Mouse (Mus musculus): Measurements from ENCODE around the gene Cpeb4. TPM values are rescaled to one million over a fixed set of nuclear protein-coding genes. Genes with fewer than 3 reads are reported as not detected.

Cpeb4 gene
- polyA plus RNA-seq, 1 experiment from 2014 or later: 11.7 TPM

DNA sequence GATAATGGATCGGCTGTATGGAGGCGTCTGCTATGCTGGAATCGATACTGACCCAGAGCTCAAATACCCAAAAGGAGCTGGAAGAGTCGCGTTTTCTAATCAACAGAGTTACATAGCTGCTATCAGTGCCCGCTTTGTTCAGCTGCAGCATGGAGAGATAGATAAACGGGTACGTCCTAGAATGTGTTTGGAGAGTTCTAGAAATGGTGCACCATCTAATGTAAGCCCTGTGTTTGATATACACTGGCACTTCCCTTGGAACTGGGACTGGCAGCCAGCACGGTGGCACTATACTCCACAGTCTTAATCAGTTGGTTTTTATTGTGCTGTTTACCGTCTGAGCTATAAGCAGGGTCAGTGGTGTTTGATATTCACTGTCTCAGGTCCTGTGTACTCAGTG lies 58.0 kb downstream of the Cpeb4 start:
- Histone ChIP-seq H3K9me3 (no peaks in the 10 kb centered on the region), H3K4me1 (no peaks in the 10 kb centered on the region), H3K27me3 (no peaks in the 10 kb centered on the region), H3K36me3 (replicated peaks) (peaks cover 47% of the 10 kb centered on the region), H3K4me2 (no peak overlapping the region), H3K9ac (no peak overlapping the region), H3K4me3 (replicated peaks) (no peak overlapping the region), H3K27ac (no peak overlapping the region)
- ATAC-seq (ENCODE audit: low FRiP score): no peak
- 95% methylated on average over 10 of the region's 10 CpGs for WGBS

DNA sequence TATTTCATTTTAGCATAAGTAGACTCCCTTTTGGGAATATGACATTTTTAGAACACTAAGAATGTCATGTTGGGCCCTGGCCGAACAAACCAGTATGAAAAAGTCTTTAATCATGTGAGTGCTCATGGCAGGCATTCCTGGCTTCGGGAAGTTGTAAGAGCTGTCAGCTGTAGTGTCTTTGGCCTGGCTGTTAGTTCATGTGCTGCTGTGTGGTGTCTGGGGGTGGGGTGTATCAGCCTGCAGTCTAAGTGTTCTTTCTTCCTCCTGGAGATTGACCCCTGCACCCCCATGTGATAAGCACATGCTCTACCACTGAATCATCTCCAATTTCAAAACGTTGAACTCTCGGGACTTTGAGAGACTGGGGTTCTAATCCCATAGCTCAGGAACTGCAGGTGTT lies 63.6 kb downstream of the Cpeb4 start:
- WGBS: 62% methylated on average over 4 of the region's 4 CpGs

DNA sequence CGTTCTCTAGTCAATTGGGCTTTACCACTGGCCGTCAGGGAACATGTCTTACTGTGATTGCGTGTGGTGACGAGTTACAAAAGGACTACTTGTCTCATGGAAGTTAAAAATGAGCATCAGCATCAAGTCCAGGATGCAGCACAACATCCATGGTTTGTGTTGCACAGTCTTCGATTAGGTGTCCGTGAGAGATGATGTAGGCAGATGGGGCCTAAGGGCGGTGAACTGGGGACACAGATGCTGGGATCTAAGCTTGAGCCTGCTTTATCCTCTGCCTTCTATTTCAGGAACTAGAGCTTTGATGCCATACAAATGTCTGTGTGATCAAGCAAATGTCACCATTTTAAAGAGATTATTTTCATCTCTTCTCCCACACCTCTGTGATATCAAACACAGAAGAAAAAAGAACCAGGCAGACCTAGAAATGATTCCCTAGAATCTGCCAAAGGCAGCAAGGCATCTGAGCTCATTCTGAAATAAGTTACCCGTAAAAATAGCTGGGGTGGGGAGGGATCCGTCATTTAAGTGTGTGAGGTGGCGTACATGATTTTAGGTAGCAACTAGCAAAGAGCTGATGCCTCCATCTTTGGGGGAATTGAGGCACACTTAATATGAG lies 65.0 kb downstream of the Cpeb4 start:
- 93% methylated on average over 10 of the region's 10 CpGs for WGBS
- ATAC-seq (ENCODE audit: low FRiP score): no peak

More for the DNA sequence above, 63.6 kb downstream of the Cpeb4 start:
- no peaks in the 10 kb centered on the region for H3K27me3 ChIP-seq
- H3K4me1 ChIP-seq: peaks cover under 1% of the 10 kb centered on the region; the same call in 1 of the 2 replicates
- no peak for ATAC-seq (ENCODE audit: low FRiP score)
- no peaks in the 10 kb centered on the region for H3K9me3 ChIP-seq
- H3K4me3 ChIP-seq (replicated peaks): no peak overlapping the region
- no peak overlapping the region for H3K4me2 ChIP-seq
- no peak overlapping the region for H3K9ac ChIP-seq
- no peak overlapping the region for H3K27ac ChIP-seq
- H3K36me3 ChIP-seq (replicated peaks): peaks cover 18% of the 10 kb centered on the region

DNA sequence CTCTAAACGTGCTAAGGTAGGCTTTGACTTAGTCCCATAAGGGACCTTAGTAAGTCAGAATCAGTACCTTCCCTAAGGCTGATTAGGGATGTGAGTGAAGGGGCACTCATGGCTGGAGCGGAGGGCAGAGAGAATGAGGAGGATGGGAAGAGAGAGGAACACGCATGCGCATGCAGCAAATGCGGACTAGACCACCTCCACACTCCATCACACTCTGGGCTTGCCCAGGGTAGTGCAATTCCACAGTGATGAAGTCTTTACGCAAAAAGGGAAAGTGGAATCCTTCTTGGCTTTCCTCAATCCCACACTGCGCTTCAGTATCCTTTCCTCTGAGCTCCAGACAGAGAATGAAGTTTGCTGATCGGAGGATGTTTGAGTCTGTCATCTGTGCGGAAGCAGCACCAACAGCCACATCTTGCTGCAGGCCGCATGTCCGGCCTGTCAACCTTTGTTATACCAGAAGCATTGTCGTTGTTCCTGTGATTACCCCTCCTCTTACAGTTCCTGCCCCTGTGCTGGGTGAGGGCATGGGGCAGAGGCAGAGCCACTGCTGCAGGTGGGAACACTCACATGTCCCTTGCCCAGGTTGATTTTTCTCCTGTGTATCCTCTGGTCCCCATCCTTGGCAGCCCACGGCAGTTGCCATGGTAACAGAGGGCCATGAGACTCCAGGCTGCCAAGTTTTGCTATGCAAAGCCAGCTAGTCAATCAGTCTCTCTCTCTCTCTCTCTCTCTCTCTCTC lies 69.1 kb downstream of the Cpeb4 start:
- Histone ChIP-seq H3K4me1 (peaks cover 12% of the 10 kb centered on the region), H3K36me3 (replicated peaks) (no peaks in the 10 kb centered on the region), H3K9me3 (no peaks in the 10 kb centered on the region), H3K27ac (peak overlapping the region; percentile 27; the same call in 1 of the 2 replicates), H3K4me3 (replicated peaks) (no peak overlapping the region), H3K4me2 (no peak overlapping the region), H3K27me3 (no peaks in the 10 kb centered on the region), H3K9ac (no peak overlapping the region)
- WGBS: 76% methylated on average over 13 of the region's 13 CpGs
- peak; percentile 66 for ATAC-seq (ENCODE audit: low FRiP score)

More for the DNA sequence above, 65.0 kb downstream of the Cpeb4 start:
- Histone ChIP-seq H3K27me3 (no peaks in the 10 kb centered on the region), H3K9ac (no peak overlapping the region), H3K27ac (no peak overlapping the region), H3K4me3 (replicated peaks) (no peak overlapping the region), H3K36me3 (replicated peaks) (peaks cover 6% of the 10 kb centered on the region), H3K9me3 (no peaks in the 10 kb centered on the region), H3K4me1 (peaks cover 12% of the 10 kb centered on the region), H3K4me2 (no peak overlapping the region)

DNA sequence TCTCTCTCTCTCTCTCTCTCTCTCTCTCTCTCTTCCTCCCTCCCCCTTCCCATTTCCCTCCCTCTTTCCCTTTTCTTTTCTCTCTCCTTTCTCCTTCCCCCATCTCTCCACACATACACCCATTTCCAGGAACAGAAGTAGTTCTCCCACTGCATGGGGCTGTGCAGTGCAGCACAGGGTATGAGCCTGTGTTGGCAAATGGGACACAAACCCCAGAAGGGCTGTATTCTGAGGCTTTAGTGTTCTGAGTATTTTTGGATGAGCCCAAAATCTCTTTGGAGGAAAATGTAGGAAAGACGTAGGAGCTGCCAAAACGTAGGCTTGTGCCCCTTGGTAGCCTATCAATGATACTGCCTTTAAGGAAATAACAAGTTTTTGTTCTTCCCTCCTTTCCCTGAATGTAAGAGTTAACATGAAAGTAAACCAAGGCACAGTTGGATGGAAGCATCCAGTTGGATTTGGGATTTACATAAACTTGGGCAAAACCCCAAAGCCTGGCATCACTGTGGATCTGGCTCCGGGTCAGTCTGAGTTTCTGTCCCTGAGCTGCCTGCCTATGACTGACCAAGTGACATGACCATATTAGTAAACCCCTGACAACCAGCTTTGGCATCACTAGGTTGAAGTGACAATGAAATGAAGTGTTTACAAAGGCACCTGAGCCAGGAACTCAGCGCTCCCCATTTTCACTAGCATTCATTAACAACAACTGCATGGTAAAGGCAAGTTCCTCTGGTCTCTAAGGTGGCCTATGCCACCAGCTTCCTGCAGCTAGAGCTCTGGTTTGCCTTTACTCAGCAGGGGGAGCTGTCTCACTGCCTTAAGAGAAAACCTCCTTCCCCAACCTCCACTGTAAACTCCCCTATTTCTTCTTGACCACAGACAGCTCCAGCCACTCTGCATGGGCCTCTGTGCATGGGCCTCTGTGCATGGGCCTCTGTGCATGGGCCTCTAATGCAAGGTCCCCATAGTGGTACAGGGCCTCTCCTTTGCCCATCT lies 69.9 kb downstream of the Cpeb4 start:
- Histone ChIP-seq H3K9ac (no peak overlapping the region), H3K4me1 (peaks cover 12% of the 10 kb centered on the region), H3K36me3 (replicated peaks) (no peaks in the 10 kb centered on the region), H3K27me3 (no peaks in the 10 kb centered on the region), H3K9me3 (no peaks in the 10 kb centered on the region), H3K4me2 (no peak overlapping the region), H3K4me3 (replicated peaks) (no peak overlapping the region), H3K27ac (no peak overlapping the region)
- no peak for ATAC-seq (ENCODE audit: low FRiP score)
- WGBS: 89% methylated on average over 4 of the region's 4 CpGs

DNA sequence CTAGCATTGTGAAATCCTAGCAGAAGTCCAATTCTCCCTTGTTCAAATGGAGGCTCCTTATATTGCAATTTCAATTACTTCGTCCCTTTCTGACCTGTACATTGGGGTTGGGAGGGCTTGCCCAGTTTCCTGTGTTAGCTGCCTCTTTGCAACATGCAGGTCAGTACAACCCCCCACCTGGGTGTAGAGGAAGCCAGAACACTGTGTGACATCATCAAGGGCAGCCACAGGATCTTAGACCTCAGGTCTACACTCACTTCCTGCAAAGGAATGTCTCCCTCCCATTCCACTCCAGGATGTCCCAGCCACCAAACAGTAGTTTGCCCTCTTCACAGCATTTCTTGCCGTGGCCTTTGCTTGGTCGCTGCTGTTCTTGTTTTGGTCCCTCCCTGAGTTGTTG lies 73.5 kb downstream of the Cpeb4 start:
- H3K27ac ChIP-seq: no peak overlapping the region
- H3K4me2 ChIP-seq: no peak overlapping the region
- 85% methylated on average over 3 of the region's 3 CpGs for WGBS
- H3K9me3 ChIP-seq: no peaks in the 10 kb centered on the region
- ATAC-seq (ENCODE audit: low FRiP score): no peak
- no peak overlapping the region for H3K9ac ChIP-seq
- no peaks in the 10 kb centered on the region for H3K36me3 ChIP-seq (replicated peaks)
- peaks cover 24% of the 10 kb centered on the region for H3K4me1 ChIP-seq
- H3K4me3 ChIP-seq (replicated peaks): no peak overlapping the region
- peaks cover 4% of the 10 kb centered on the region; the same call in 1 of the 2 replicates for H3K27me3 ChIP-seq

DNA sequence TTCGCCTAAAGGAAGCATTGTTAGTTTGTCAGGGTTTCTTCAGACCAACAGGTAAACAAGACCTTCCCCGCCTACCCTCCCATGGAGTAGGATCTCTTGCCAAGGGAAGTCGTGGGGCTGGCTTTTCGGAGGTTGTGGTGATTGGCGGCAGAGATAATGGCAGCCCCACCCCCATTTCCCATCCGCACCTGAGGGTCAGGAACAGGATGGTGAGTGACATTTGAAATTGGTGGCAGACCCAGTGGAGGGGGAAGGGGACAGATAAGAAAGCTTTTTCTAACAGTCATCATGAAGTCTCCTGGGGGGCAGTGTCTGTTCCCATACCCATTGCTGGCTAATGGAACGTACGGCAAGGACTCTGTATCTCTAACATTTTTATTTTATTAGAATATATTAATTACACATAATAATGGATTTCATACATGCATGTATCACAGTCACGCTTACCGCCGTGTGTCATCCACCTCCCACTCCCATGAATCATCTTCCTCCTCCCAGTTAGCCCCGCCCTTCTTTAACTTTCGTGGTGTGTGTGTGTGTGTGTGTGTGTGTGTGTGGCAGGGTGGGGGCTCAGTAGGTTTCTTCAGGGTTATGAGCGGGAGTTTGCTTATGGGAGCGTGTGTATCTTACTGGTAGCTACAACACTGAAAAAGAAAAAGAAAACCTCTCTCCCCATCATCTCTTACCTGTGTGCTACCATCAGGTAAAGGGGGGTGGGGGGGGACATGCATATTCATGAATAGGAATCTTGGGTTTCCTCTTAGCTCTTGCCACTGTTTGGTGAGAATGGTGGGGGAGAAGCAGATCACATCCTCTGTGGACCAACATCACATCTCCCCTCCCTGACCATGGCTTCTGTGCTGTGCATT lies 76.7 kb downstream of the Cpeb4 start:
- H3K9ac ChIP-seq: peak overlapping the region; percentile 55
- peaks cover 8% of the 10 kb centered on the region; the same call in 1 of the 2 replicates for H3K27me3 ChIP-seq
- ATAC-seq (ENCODE audit: low FRiP score): peak; percentile 61
- 12% methylated on average over 15 of the region's 15 CpGs for WGBS
- peaks cover 11% of the 10 kb centered on the region for H3K4me1 ChIP-seq
- peak overlapping the region; percentile 56 for H3K4me2 ChIP-seq
- no peaks in the 10 kb centered on the region for H3K36me3 ChIP-seq (replicated peaks)
- H3K27ac ChIP-seq: no peak overlapping the region
- H3K9me3 ChIP-seq: no peaks in the 10 kb centered on the region
- H3K4me3 ChIP-seq (replicated peaks): peak overlapping the region; percentile 41

DNA sequence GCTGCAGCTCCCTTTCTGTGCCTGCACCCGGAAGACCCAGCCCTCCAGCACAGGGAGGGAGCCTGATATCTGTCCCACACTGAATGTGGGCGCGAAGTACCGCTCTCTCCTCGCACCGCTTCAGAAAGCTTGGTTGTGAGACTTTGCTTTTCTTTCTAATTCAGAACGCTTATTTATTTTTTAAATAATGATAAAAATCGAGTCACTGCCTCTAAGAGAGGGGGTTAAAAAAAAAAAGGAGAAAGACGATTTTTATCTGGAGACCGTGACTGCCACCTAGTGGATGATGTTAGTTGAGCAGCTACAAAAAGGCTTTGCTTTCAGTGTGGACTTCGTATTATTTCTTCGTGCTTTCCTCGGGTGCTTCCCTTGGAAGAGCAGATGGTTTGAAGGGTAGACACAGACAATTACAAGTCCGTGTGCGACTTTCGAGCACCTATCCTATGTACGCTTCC lies 77.3 kb downstream of the Cpeb4 start:
- peak; percentile 90 for ATAC-seq (ENCODE audit: low FRiP score)
- H3K9me3 ChIP-seq: no peaks in the 10 kb centered on the region
- 2% methylated on average over 17 of the region's 17 CpGs for WGBS
- H3K4me1 ChIP-seq: peaks cover 11% of the 10 kb centered on the region
- no peak overlapping the region for H3K27ac ChIP-seq
- peak overlapping the region; percentile 41 for H3K4me3 ChIP-seq (replicated peaks)
- H3K4me2 ChIP-seq: peak overlapping the region; percentile 56
- H3K9ac ChIP-seq: peak overlapping the region; percentile 55
- H3K36me3 ChIP-seq (replicated peaks): no peaks in the 10 kb centered on the region
- H3K27me3 ChIP-seq: peaks cover 8% of the 10 kb centered on the region; the same call in 1 of the 2 replicates

DNA sequence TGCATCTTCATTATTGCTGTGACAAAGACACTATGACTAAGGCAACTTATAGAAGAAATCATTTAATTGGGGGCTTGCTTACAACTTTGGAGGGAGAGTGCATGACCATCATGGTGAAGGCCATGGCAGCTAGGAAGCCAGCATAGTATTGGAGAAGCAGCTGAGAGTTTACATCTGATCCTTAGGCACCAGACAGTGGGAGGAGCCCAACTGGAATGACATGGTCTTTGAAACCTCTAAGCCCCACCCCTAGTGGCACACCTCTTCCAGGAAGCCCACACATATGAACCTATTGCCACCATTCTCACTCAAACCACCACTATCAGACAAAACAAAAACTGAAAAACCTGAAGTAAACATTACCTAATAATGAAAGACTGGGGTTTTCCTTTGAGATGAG lies 88.1 kb downstream of the Cpeb4 start:
- no peak overlapping the region for H3K4me3 ChIP-seq (replicated peaks)
- ATAC-seq (ENCODE audit: low FRiP score): no peak
- H3K9me3 ChIP-seq: no peaks in the 10 kb centered on the region
- no peak overlapping the region for H3K27ac ChIP-seq
- H3K4me2 ChIP-seq: no peak overlapping the region
- no peaks in the 10 kb centered on the region for H3K4me1 ChIP-seq
- H3K9ac ChIP-seq: no peak overlapping the region
- no peaks in the 10 kb centered on the region for H3K27me3 ChIP-seq
- no peaks in the 10 kb centered on the region for H3K36me3 ChIP-seq (replicated peaks)

DNA sequence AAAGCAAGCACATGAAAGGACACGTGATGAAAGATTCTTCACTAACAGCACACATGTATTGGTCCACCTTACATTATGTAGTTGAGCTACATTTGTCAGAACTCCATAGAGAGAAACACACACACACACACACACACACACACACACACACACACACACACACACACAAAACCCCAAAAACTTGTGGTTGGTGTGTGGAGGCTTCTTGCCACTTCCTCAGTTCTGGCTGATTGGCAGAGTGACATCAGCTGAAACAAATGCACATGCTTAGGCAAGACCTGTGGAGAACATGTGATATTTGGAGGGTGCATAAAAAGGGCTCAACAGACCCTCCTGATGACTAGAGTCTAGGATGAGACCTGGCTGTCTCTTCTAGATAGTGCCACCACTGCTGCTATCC lies 92.0 kb downstream of the Cpeb4 start:
- Histone ChIP-seq H3K4me2 (no peak overlapping the region), H3K4me1 (peaks cover 6% of the 10 kb centered on the region), H3K36me3 (replicated peaks) (no peaks in the 10 kb centered on the region), H3K9ac (no peak overlapping the region), H3K27ac (no peak overlapping the region), H3K27me3 (no peaks in the 10 kb centered on the region), H3K9me3 (no peaks in the 10 kb centered on the region), H3K4me3 (replicated peaks) (no peak overlapping the region)
- no peak for ATAC-seq (ENCODE audit: low FRiP score)
- WGBS: 100% methylated on average over 1 of the region's 1 CpGs

Data from forebrain, embryonic 12.5 days (tissue).